Mouse (Mus musculus) MEL (cell line): ENCODE measurements around the gene Fscn3. TPM values are rescaled to one million over a fixed set of nuclear protein-coding genes. Genes with fewer than 3 reads are reported as not detected.

ENCODE experiments used
- DNase-seq: peaks from one replicate; pipeline ENCODE4 v3.0.0; 2011; ENCODE audit warnings: low read depth, low spot score
- H3K27ac ChIP-seq: 2 replicates; pipeline ENCODE4 v1.5.1; 2012; ENCODE audit warnings: low read depth, mild to moderate bottlenecking, control low read depth, low read length, moderate library complexity; ENCODE audit not compliant: control insufficient read depth
- H3K27me3 ChIP-seq, 2 experiments: fragments of 150-350 bp in 1 of 2; sonication (generic) in 1 of 2; 2 replicates each; pipeline ENCODE4 v1.6.1; 2012; ENCODE audit warnings: low read length in 2 of 2, mild to moderate bottlenecking in 2 of 2, improper control_type of control experiment in 1 of 2, moderate library complexity in 1 of 2; ENCODE audit not compliant: insufficient read depth in 2 of 2, control insufficient read depth in 1 of 2
- H3K36me3 ChIP-seq, 2 experiments: 2 replicates each; pipeline ENCODE4 v1.6.1; 2012 to 2014; ENCODE audit warnings: low read length in 2 of 2, improper control_type of control experiment in 1 of 2, inconsistent platforms in 1 of 2, mild to moderate bottlenecking in 1 of 2; ENCODE audit not compliant: insufficient read depth in 2 of 2, control insufficient read depth in 1 of 2
- H3K4me1 ChIP-seq, 2 experiments: fragments of 150-350 bp in 1 of 2; sonication (generic) in 1 of 2; 2 replicates each; pipeline ENCODE4 v1.6.1; 2012; ENCODE audit warnings: low read length in 2 of 2, improper control_type of control experiment in 1 of 2, mild to moderate bottlenecking in 1 of 2; ENCODE audit not compliant: insufficient read depth in 2 of 2, control insufficient read depth in 1 of 2
- H3K4me3 ChIP-seq, 2 experiments: fragments of 150-350 bp in 1 of 2; sonication (generic) in 1 of 2; 2 replicates each; pipeline ENCODE4 v1.5.1; 2012; ENCODE audit warnings: low read depth in 2 of 2, low read length in 2 of 2, mild to moderate bottlenecking in 2 of 2, moderate library complexity in 2 of 2, control low read depth in 1 of 2, improper control_type of control experiment in 1 of 2; ENCODE audit not compliant: control insufficient read depth in 1 of 2, insufficient read depth in 1 of 2
- H3K79me2 ChIP-seq: 2 replicates; pipeline ENCODE4 v1.6.1; 2012; ENCODE audit warnings: mild to moderate bottlenecking, low read length, moderate library complexity; ENCODE audit not compliant: control insufficient read depth, poor library complexity, insufficient read depth
- H3K9ac ChIP-seq: 2 replicates; pipeline ENCODE4 v1.6.1; 2012; ENCODE audit warnings: low read depth, mild to moderate bottlenecking, control low read depth, low read length, moderate library complexity; ENCODE audit not compliant: control insufficient read depth, poor library complexity, severe bottlenecking
- H3K9me3 ChIP-seq: fragments of 150-350 bp; sonication (generic); replicated peaks from 2 replicates; pipeline ENCODE4 v1.6.1; 2012; ENCODE audit warnings: mild to moderate bottlenecking, low read length, improper control_type of control experiment, moderate library complexity; ENCODE audit not compliant: insufficient read depth
- CHD1 ChIP-seq: IDR thresholded peaks from 2 replicates; pipeline ENCODE4 v1.6.1; 2012; ENCODE audit warnings: low read depth, mild to moderate bottlenecking, inconsistent platforms, low read length, improper control_type of control experiment
- CHD2 ChIP-seq: IDR thresholded peaks from 2 replicates; pipeline ENCODE4 v1.6.1; 2011; ENCODE audit warnings: low read length, improper control_type of control experiment
- E2F4 ChIP-seq: IDR thresholded peaks from 2 replicates; pipeline ENCODE4 v1.6.1; 2011; ENCODE audit warnings: low read depth, low read length, improper control_type of control experiment, borderline replicate concordance
- JUND ChIP-seq: IDR thresholded peaks from 2 replicates; pipeline ENCODE4 v1.6.1; 2011; ENCODE audit warnings: low read depth, mild to moderate bottlenecking, improper control_type of control experiment, low read length
- KAT2A ChIP-seq: conservative IDR thresholded peaks from 2 replicates; pipeline ENCODE4 v1.6.1; 2012; ENCODE audit warnings: low read depth, low read length, improper control_type of control experiment, inconsistent platforms
- MAX ChIP-seq: IDR thresholded peaks from 2 replicates; pipeline ENCODE4 v1.6.1; 2011; ENCODE audit warnings: low read length, improper control_type of control experiment
- MYC ChIP-seq: IDR thresholded peaks from 2 replicates; pipeline ENCODE4 v1.6.1; 2011; ENCODE audit warnings: low read depth, mild to moderate bottlenecking, low read length, improper control_type of control experiment, moderate library complexity
- NELFE ChIP-seq: IDR thresholded peaks from 2 replicates; pipeline ENCODE4 v1.6.1; 2011; ENCODE audit warnings: low read depth, low read length, improper control_type of control experiment
- POLR2AphosphoS5 ChIP-seq: IDR thresholded peaks from 2 replicates; pipeline ENCODE4 v1.6.1; 2012; ENCODE audit warnings: low read depth, borderline replicate concordance, mild to moderate bottlenecking, inconsistent platforms, low read length, moderate library complexity, mixed read lengths
- RAD21 ChIP-seq: IDR thresholded peaks from 2 replicates; pipeline ENCODE4 v1.6.1; 2011; ENCODE audit warnings: mild to moderate bottlenecking, low read depth, low read length, improper control_type of control experiment
- RCOR1 ChIP-seq: IDR thresholded peaks from 2 replicates; pipeline ENCODE4 v1.6.1; 2012; ENCODE audit warnings: low read depth, mild to moderate bottlenecking, inconsistent platforms, low read length, improper control_type of control experiment
- SIN3A ChIP-seq: IDR thresholded peaks from 2 replicates; pipeline ENCODE4 v1.6.1; 2012; ENCODE audit warnings: low read length, improper control_type of control experiment, inconsistent platforms
- TBP ChIP-seq: IDR thresholded peaks from 2 replicates; pipeline ENCODE4 v1.8.0; 2011; ENCODE audit warnings: low read depth, low read length, improper control_type of control experiment
- USF1 ChIP-seq: IDR thresholded peaks from 2 replicates; pipeline ENCODE4 v1.6.1; 2014; ENCODE audit warnings: low read depth, mild to moderate bottlenecking, inconsistent platforms, low read length, improper control_type of control experiment, moderate library complexity
- USF2 ChIP-seq, 2 experiments: IDR thresholded peaks; 2 replicates each; pipeline ENCODE4 v1.6.1; 2011 to 2012; ENCODE audit warnings: improper control_type of control experiment in 2 of 2, low read length in 2 of 2, borderline replicate concordance in 1 of 2, inconsistent platforms in 1 of 2, low read depth in 1 of 2, mild to moderate bottlenecking in 1 of 2; ENCODE audit not compliant: insufficient read depth in 1 of 2
- ZKSCAN1 ChIP-seq: IDR thresholded peaks from 2 replicates; pipeline ENCODE4 v1.6.1; 2012; ENCODE audit warnings: low read depth, mild to moderate bottlenecking, inconsistent platforms, low read length, improper control_type of control experiment, moderate library complexity
- ZNF384 ChIP-seq: IDR thresholded peaks from 2 replicates; pipeline ENCODE4 v1.6.1; 2012; ENCODE audit warnings: low read depth, mild to moderate bottlenecking, inconsistent platforms, low read length, improper control_type of control experiment
- polyA plus RNA-seq, 2 experiments: library from polyadenylated mRNA; stranded (reverse) in 1 of 2; unstranded in 1 of 2; fragments of >175 nt in 1 of 2; fragments of >200 nt in 1 of 2; gene quantifications; 2 replicates each; pipeline versions ENCODE4 v1.2.1 to v1.2.4; 2012; ENCODE audit warnings: low replicate concordance in 2 of 2, low read depth in 1 of 2; ENCODE audit not compliant: insufficient read length in 2 of 2, insufficient read depth in 1 of 2, missing spikeins in 1 of 2
- total RNA-seq: library from RNA; depleted of rRNA; stranded (reverse); fragments of 300-350 nt; gene quantifications from 2 replicates; pipeline ENCODE4 v1.2.3, GENCODE M21; 2012

The Fscn3 gene
- total and polyA plus RNA-seq, 3 experiments: not detected

- no peaks in the 10 kb centered on the region for H3K9me3 ChIP-seq
- H3K27ac ChIP-seq: no peak overlapping the region
- no peak overlapping the region for H3K4me3 ChIP-seq
- no peak for DNase-seq
- H3K4me1 ChIP-seq: no peaks in the 10 kb centered on the region
- no peaks in the 10 kb centered on the region for H3K79me2 ChIP-seq
- no peaks in the 10 kb centered on the region for H3K36me3 ChIP-seq
- no peak for TF ChIP-seq NELFE
- no peak for TF ChIP-seq MAX
- TF ChIP-seq ZNF384: no peak
- no peak for TF ChIP-seq CHD1
- TF ChIP-seq USF2 (IDR thresholded peaks at IDR 0.05; ENCODE audit: borderline replicate concordance in 1 of 2, insufficient read depth in 1 of 2, low read depth in 1 of 2, low read length in 2 of 2): no peak
- TF ChIP-seq RAD21: no peak
- TF ChIP-seq POLR2AphosphoS5: no peak
- H3K9ac ChIP-seq: no peak overlapping the region
- peaks cover 3 to 9% of the 10 kb centered on the region in 2 experiments; a peak in 3 of 4 replicates for H3K27me3 ChIP-seq
Observed at GRCm38 (mm10) chr6:28464630-28465029, 37.0 kb downstream of the Fscn3 start.

- H3K36me3 ChIP-seq: no peaks in the 10 kb centered on the region
- no peaks in the 10 kb centered on the region for H3K9me3 ChIP-seq
- no peaks in the 10 kb centered on the region for H3K79me2 ChIP-seq
- no peak overlapping the region for H3K9ac ChIP-seq
- peaks cover 1 to 3% of the 10 kb centered on the region in 2 experiments; a peak in 3 of 4 replicates for H3K27me3 ChIP-seq
- no peak overlapping the region for H3K4me3 ChIP-seq
- no peaks in the 10 kb centered on the region for H3K4me1 ChIP-seq
- H3K27ac ChIP-seq: no peak overlapping the region
- no peak for TF ChIP-seq KAT2A
- TF ChIP-seq SIN3A: no peak
- no peak for TF ChIP-seq ZKSCAN1
- TF ChIP-seq RAD21: no peak
- TF ChIP-seq JUND: no peak
- TF ChIP-seq E2F4: no peak
- no peak for TF ChIP-seq USF1
- TF ChIP-seq TBP: no peak
- no peak for TF ChIP-seq CHD2
- TF ChIP-seq RCOR1: no peak
- TF ChIP-seq MYC: no peak
- no peak for DNase-seq
Observed at GRCm38 (mm10) chr6:28470017-28470602, 42.5 kb downstream of the Fscn3 start.
